Mouse (Mus musculus): ENCODE results near the gene Cdc42ep2. TPM values are rescaled to one million over a fixed set of nuclear protein-coding genes. Genes with fewer than 3 reads are reported as not detected.
A peak's percentile ranks its signal among the peaks of the same experiment; 100 is the strongest.

The Cdc42ep2 gene
- polyA plus RNA-seq, 1 experiment from 2014 or later = 6.5 TPM

- CTCF ChIA-PET = interaction anchor here (0.7 to 5.9 kb wide), 7 partner anchors 8 to 95 kb away, joined by 3 to 100 read pairs (median 3); partner anchors contain the start of gene Capn1
- no peak for TF ChIP-seq CTCF (IDR thresholded peaks at IDR 0.05)
- no peaks in the 10 kb centered on the region for H3K27me3 ChIP-seq
- POLR2A ChIA-PET = interaction anchor here (0.6 to 2.8 kb wide), 5 partner anchors 11 to 169 kb away, joined by 3 to 25 read pairs (median 4); no protein-coding TSS in a partner anchor
- DNase-seq (ENCODE audit: low read depth, low spot score) (no peak), ATAC-seq (no peak)
- in situ Hi-C loops (cut with MboI; ENCODE audit: low pct_unique_long_range_greater_than_20kb) = loop anchor here (5.0 kb wide), 2 partner anchors 39 to 94 kb away; partner anchors contain the start of genes Capn1 and Pola2
These were observed 1.7 kb downstream of the Cdc42ep2 start for GRCm38 (mm10) chr19:5922963-5923362.

GRCm38 (mm10) chr19:5922119-5922942, 2.3 kb downstream of the Cdc42ep2 start:
- no peaks in the 10 kb centered on the region for H3K27me3 ChIP-seq
- CTCF ChIA-PET = interaction anchor here (1.3 to 5.9 kb wide), 4 partner anchors 22 to 96 kb away, joined by 3 to 100 read pairs (median 8); no protein-coding TSS in a partner anchor
- ATAC-seq (no peak), DNase-seq (ENCODE audit: low read depth, low spot score) (no peak)
- POLR2A ChIA-PET = interaction anchor here (0.6 to 1.1 kb wide), 4 partner anchors 11 to 169 kb away, joined by 3 to 5 read pairs (median 4); no protein-coding TSS in a partner anchor
- no peak for TF ChIP-seq CTCF (IDR thresholded peaks at IDR 0.05)
- in situ Hi-C loops (cut with MboI; ENCODE audit: low pct_unique_long_range_greater_than_20kb) = loop anchor here (5.0 kb wide), 2 partner anchors 40 to 95 kb away; partner anchors contain the start of genes Capn1 and Pola2

- ChIA-PET CTCF (interaction anchor here (1.5 to 5.9 kb wide), 2 partner anchors 35 to 36 kb away, joined by 4 to 100 read pairs; no protein-coding TSS in a partner anchor), POLR2A (interaction anchor here (1.0 to 1.1 kb wide), 2 partner anchors 10 to 95 kb away, joined by 3 to 5 read pairs; no protein-coding TSS in a partner anchor)
- no peak for ATAC-seq
- no peaks in the 10 kb centered on the region for H3K27me3 ChIP-seq
- DNase-seq (ENCODE audit: low read depth, low spot score) = no peak
- TF ChIP-seq CTCF (IDR thresholded peaks at IDR 0.05) = no peak
- in situ Hi-C loops (cut with MboI; ENCODE audit: low pct_unique_long_range_greater_than_20kb) = loop anchor here (5.0 kb wide), 2 partner anchors 41 to 96 kb away; partner anchors contain the start of genes Capn1 and Pola2
These were observed 2.9 kb downstream of the Cdc42ep2 start for GRCm38 (mm10) chr19:5921715-5922114.

GRCm38 (mm10) chr19:5913007-5913719, 11.5 kb downstream of the Cdc42ep2 start, which contains the start of gene Dpf2:
Dpf2 (minus strand) TSS chr19:5913010.
- H3K27me3 ChIP-seq = no peaks in the 10 kb centered on the region
- TF ChIP-seq CTCF (IDR thresholded peaks at IDR 0.05) = no peak
- in situ Hi-C loops (cut with MboI; ENCODE audit: low pct_unique_long_range_greater_than_20kb) = no loop called here
- DNase-seq (ENCODE audit: low read depth, low spot score) (no peak), ATAC-seq (peak; percentile 22)
- ChIA-PET CTCF (interaction anchor here (0.9 to 1.4 kb wide), 2 partner anchors 11 to 17 kb away, joined by 4 to 5 read pairs; partner anchors contain the start of gene Cdc42ep2), POLR2A (interaction anchor here (1.2 to 1.6 kb wide), 3 partner anchors 17 to 110 kb away, joined by 3 to 5 read pairs (median 3); partner anchors contain the start of gene Tigd3)

GRCm38 (mm10) chr19:5912103-5913006, 12.3 kb downstream of the Cdc42ep2 start:
- ATAC-seq (peak; percentile 75), DNase-seq (ENCODE audit: low read depth, low spot score) (peak; percentile 96)
- CTCF ChIA-PET = interaction anchor here (0.9 to 2.8 kb wide), 5 partner anchors 12 to 125 kb away, joined by 4 to 10 read pairs (median 6); partner anchors contain the start of gene Cdc42ep2
- H3K27me3 ChIP-seq = no peaks in the 10 kb centered on the region
- TF ChIP-seq CTCF (IDR thresholded peaks at IDR 0.05) = no peak
- POLR2A ChIA-PET = interaction anchor here (0.6 to 1.6 kb wide), 8 partner anchors 10 to 123 kb away, joined by 3 to 8 read pairs (median 4); partner anchors contain the start of gene Tigd3
- in situ Hi-C loops (cut with MboI; ENCODE audit: low pct_unique_long_range_greater_than_20kb) = no loop called here

- ATAC-seq (no peak), DNase-seq (ENCODE audit: low read depth, low spot score) (no peak)
- CTCF ChIA-PET = interaction anchor here (1.5 to 2.8 kb wide), 3 partner anchors 16 to 124 kb away, joined by 6 to 10 read pairs (median 6); no protein-coding TSS in a partner anchor
- POLR2A ChIA-PET = interaction anchor here (0.8 to 1.6 kb wide), 6 partner anchors 11 to 122 kb away, joined by 3 to 8 read pairs (median 4); partner anchors contain the start of gene Tigd3
- H3K27me3 ChIP-seq = no peaks in the 10 kb centered on the region
- in situ Hi-C loops (cut with MboI; ENCODE audit: low pct_unique_long_range_greater_than_20kb) = no loop called here
- TF ChIP-seq CTCF (IDR thresholded peaks at IDR 0.05) = no peak
These were observed 13.1 kb downstream of the Cdc42ep2 start for GRCm38 (mm10) chr19:5911430-5912102.

- ChIA-PET POLR2A (interaction anchor here (0.8 to 1.2 kb wide), 3 partner anchors 9 to 14 kb away, joined by 3 to 5 read pairs (median 4); no protein-coding TSS in a partner anchor), CTCF (interaction anchor here (1.3 to 2.8 kb wide), 4 partner anchors 10 to 123 kb away, joined by 3 to 10 read pairs (median 6); no protein-coding TSS in a partner anchor)
- TF ChIP-seq CTCF (IDR thresholded peaks at IDR 0.05) = no peak
- H3K27me3 ChIP-seq = no peaks in the 10 kb centered on the region
- ATAC-seq (no peak), DNase-seq (ENCODE audit: low read depth, low spot score) (no peak)
- in situ Hi-C loops (cut with MboI; ENCODE audit: low pct_unique_long_range_greater_than_20kb) = no loop called here
These were observed 14.4 kb downstream of the Cdc42ep2 start for GRCm38 (mm10) chr19:5910221-5910620.

GRCm38 (mm10) chr19:5907275-5907674, 17.3 kb downstream of the Cdc42ep2 start:
- TF ChIP-seq CTCF (IDR thresholded peaks at IDR 0.05) = no peak
- CTCF ChIA-PET = no interaction called here
- in situ Hi-C loops (cut with MboI; ENCODE audit: low pct_unique_long_range_greater_than_20kb) = no loop called here
- ATAC-seq (no peak), DNase-seq (ENCODE audit: low read depth, low spot score) (no peak)
- H3K27me3 ChIP-seq = no peaks in the 10 kb centered on the region
- POLR2A ChIA-PET = interaction anchor here (0.6 kb wide), 1 partner anchor 17 kb away, joined by 3 read pairs; no protein-coding TSS in a partner anchor
